In genomic region chr1:106511593-106511992, GRCm38 (mm10) we compare ENCODE assay signal across 8 mouse cellular contexts.
DNase-seq lines count a peak whose midpoint lies in the region; ATAC-seq and TF ChIP-seq lines count a peak whose summit lies in the region.

No protein-coding gene starts in this region.

- no peak for TF ChIP-seq POLR2A in cortical plate, adult 2 months (IDR thresholded peaks at IDR 0.05; ENCODE audit: extremely low read depth, insufficient read depth, low read length)
- TF ChIP-seq POLR2A in kidney, adult 2 months (IDR thresholded peaks at IDR 0.05; ENCODE audit: low read depth, low read length), result no peak

- no peak overlapping the region for H3K4me2 ChIP-seq in heart, embryonic 12.5 days
- H3K4me2 ChIP-seq in limb, embryonic 11.5 days (ENCODE audit: low read depth, severe bottlenecking), result no peak overlapping the region
- no peak overlapping the region for H3K4me2 ChIP-seq in midbrain, postnatal 0 days (ENCODE audit: low read depth, low read length, poor library complexity, severe bottlenecking)

- H3K27me3 ChIP-seq in heart, embryonic 12.5 days (replicated peaks), result no peaks in the 10 kb centered on the region
- no peaks in the 10 kb centered on the region for H3K27me3 ChIP-seq in kidney, adult 2 months (replicated peaks; ENCODE audit: control insufficient read depth, insufficient read depth, low read length)
- no peaks in the 10 kb centered on the region for H3K27me3 ChIP-seq in limb, embryonic 11.5 days (ENCODE audit: control insufficient read depth, insufficient read depth, low read length)
- H3K27me3 ChIP-seq in midbrain, postnatal 0 days (ENCODE audit: insufficient read depth, low read length), result no peaks in the 10 kb centered on the region

- no peaks in the 10 kb centered on the region for H3K36me3 ChIP-seq in heart, embryonic 12.5 days
- no peaks in the 10 kb centered on the region for H3K36me3 ChIP-seq in kidney, adult 2 months (ENCODE audit: control insufficient read depth, insufficient read depth, low read length)
- H3K36me3 ChIP-seq in limb, embryonic 11.5 days (ENCODE audit: control insufficient read depth, insufficient read depth, low read length), result no peaks in the 10 kb centered on the region
- H3K36me3 ChIP-seq in midbrain, postnatal 0 days (ENCODE audit: insufficient read depth, low read length), result no peaks in the 10 kb centered on the region

- peak; percentile 78 for TF ChIP-seq CTCF in cortical plate, adult 2 months (IDR thresholded peaks at IDR 0.05; ENCODE audit: extremely low read depth, insufficient read depth, low read length)
- TF ChIP-seq CTCF in kidney, adult 2 months (conservative IDR thresholded peaks at IDR 0.05; ENCODE audit: insufficient read depth, insufficient read length, low read depth, low read length), result peak; percentile 96
- TF ChIP-seq CTCF in midbrain, postnatal 0 days (IDR thresholded peaks at IDR 0.05), result peak; percentile 86

- H3K27ac ChIP-seq in heart, embryonic 12.5 days (ENCODE audit: poor library complexity, severe bottlenecking), result no peak overlapping the region
- H3K27ac ChIP-seq in cortical plate, adult 2 months (ENCODE audit: insufficient read depth, low read length), result no peak overlapping the region
- H3K27ac ChIP-seq in kidney, adult 2 months (ENCODE audit: insufficient read depth, low read depth, low read length), result no peak overlapping the region
- H3K27ac ChIP-seq in limb, embryonic 11.5 days (replicated peaks; ENCODE audit: low read depth, low read length), result no peak overlapping the region
- no peak overlapping the region for H3K27ac ChIP-seq in midbrain, postnatal 0 days (ENCODE audit: low read depth, low read length)

- no peak for ATAC-seq in heart, embryonic 12.5 days (ENCODE audit: insufficient number of reproducible peaks, low FRiP score)
- 0 out of 2 replicates have a peak, but pooled peaks have one; percentile 44 for ATAC-seq in limb, embryonic 11.5 days (ENCODE audit: insufficient number of reproducible peaks, low FRiP score, low TSS enrichment, low read depth)
- peak; percentile 71; the same call in 1 of the 2 replicates for ATAC-seq in midbrain, postnatal 0 days (ENCODE audit: low FRiP score)

- H3K4me1 ChIP-seq in heart, embryonic 12.5 days (replicated peaks), result peaks cover 5% of the 10 kb centered on the region
- no peaks in the 10 kb centered on the region for H3K4me1 ChIP-seq in cortical plate, adult 2 months (ENCODE audit: control insufficient read depth, insufficient read depth, low read length)
- peaks cover 8% of the 10 kb centered on the region for H3K4me1 ChIP-seq in kidney, adult 2 months (ENCODE audit: control insufficient read depth, insufficient read depth, low read length)
- H3K4me1 ChIP-seq in limb, embryonic 11.5 days (ENCODE audit: control insufficient read depth, insufficient read depth, low read length), result no peaks in the 10 kb centered on the region
- no peaks in the 10 kb centered on the region for H3K4me1 ChIP-seq in midbrain, postnatal 0 days (ENCODE audit: insufficient read depth, low read length)

- no peak overlapping the region for H3K4me3 ChIP-seq in heart, embryonic 12.5 days
- H3K4me3 ChIP-seq in cortical plate, adult 2 months (ENCODE audit: insufficient read depth, low read length), result no peak overlapping the region
- H3K4me3 ChIP-seq in kidney, adult 2 months (ENCODE audit: insufficient read depth, low read depth, low read length), result no peak overlapping the region
- no peak overlapping the region for H3K4me3 ChIP-seq in limb, embryonic 11.5 days (ENCODE audit: low read depth, low read length)
- H3K4me3 ChIP-seq in midbrain, postnatal 0 days (ENCODE audit: low read depth, low read length), result no peak overlapping the region

- no peaks in the 10 kb centered on the region for H3K9me3 ChIP-seq in heart, embryonic 12.5 days (replicated peaks)
- no peaks in the 10 kb centered on the region for H3K9me3 ChIP-seq in limb, embryonic 11.5 days (ENCODE audit: control insufficient read depth, low read length)
- no peaks in the 10 kb centered on the region for H3K9me3 ChIP-seq in midbrain, postnatal 0 days (ENCODE audit: low read length)

- intact Hi-C loops in gastrocnemius, postnatal 36 days (cut with DNase I), result loop anchor here (2.0 to 10.0 kb wide), 2 partner anchors 205 to 303 kb away; no protein-coding TSS in a partner anchor

- peak; percentile 97 for DNase-seq in heart, adult 11 months
- peak; percentile 55 to 73 for DNase-seq in gastrocnemius, postnatal 36 days
- peak; percentile 84 for DNase-seq in kidney, adult 2 months
- peak; percentile 66 for DNase-seq in limb, embryonic 11.5 days (ENCODE audit: low spot score)
- peak; percentile 73 for DNase-seq in midbrain, postnatal 0 days (ENCODE audit: low spot score)
- DNase-seq in spleen, postnatal 10 days (ENCODE audit: low spot score in 2 of 2), result peak; percentile 50 to 82

- H3K9ac ChIP-seq in heart, embryonic 12.5 days, result no peak overlapping the region
- H3K9ac ChIP-seq in limb, embryonic 11.5 days (ENCODE audit: low read length), result no peak overlapping the region
- H3K9ac ChIP-seq in midbrain, postnatal 0 days (replicated peaks; ENCODE audit: low read length, poor library complexity, severe bottlenecking), result no peak overlapping the region

- WGBS in heart, embryonic 12.5 days, result 22% methylated on average over 6 of the region's 6 CpGs
- 6% methylated on average over 6 of the region's 6 CpGs for WGBS in kidney, adult 2 months
- WGBS in limb, embryonic 11.5 days, result 23% methylated on average over 6 of the region's 6 CpGs
- 21% methylated on average over 6 of the region's 6 CpGs for WGBS in midbrain, postnatal 0 days
